Mouse (Mus musculus) effector memory CD4-positive, alpha-beta T cell, adult 5 months (primary cell): ENCODE measurements around the gene Rnf207. TPM values are rescaled to one million over a fixed set of nuclear protein-coding genes. Genes with fewer than 3 reads are reported as not detected.

Experiments used
- polyA plus RNA-seq: library from polyadenylated mRNA; unstranded; fragments of 100-300 nt; shearing (Covaris generic); gene quantifications from one replicate; pipeline ENCODE4 v1.2.1, GENCODE M21; 2017

The Rnf207 gene
- not detected for polyA plus RNA-seq

GRCm38 (mm10) chr4:152318517-152319234 is at the start of gene Rnf207:
Gene Rnf207, minus strand, starts transcription at chr4:152318993.

GRCm38 (mm10) chr4:152338419-152339292 is 19.9 kb upstream of the Rnf207 start, which contains the start of gene Chd5:
Gene Chd5, plus strand, starts transcription at chr4:152338651.

GRCm38 (mm10) chr4:152325574-152326411 is 7.0 kb upstream of the Rnf207 start, which contains the start of gene Rpl22:
Gene Rpl22, plus strand, starts transcription at chr4:152325742.

GRCm38 (mm10) chr4:152296874-152297861 is 21.6 kb downstream of the Rnf207 start, which contains the start of gene Icmt:
Gene Icmt, plus strand, starts transcription at chr4:152297227.

GRCm38 (mm10) chr4:152291562-152291961 is 27.2 kb downstream of the Rnf207 start, which contains the start of gene Hes3:
Gene Hes3, minus strand, starts transcription at chr4:152291662.

GRCm38 (mm10) chr4:152273621-152274236 is 45.1 kb downstream of the Rnf207 start, which contains the start of gene Gpr153:
Gene Gpr153, plus strand, starts transcription at chr4:152274232.

Other genes starting within 250 kb of the Rnf207 start
- gene Plekhg5, start 246.5 kb downstream of the Rnf207 start, polyA plus RNA-seq: 5.4 TPM
- gene Tnfrsf25, start 203.1 kb downstream of the Rnf207 start, polyA plus RNA-seq: 177 TPM
- 38.1 TPM for gene Espn, start 166.6 kb downstream of the Rnf207 start, polyA plus RNA-seq
- not detected for gene Hes2, start 160.1 kb downstream of the Rnf207 start, polyA plus RNA-seq
- 88.1 TPM for gene Acot7, start 140.9 kb downstream of the Rnf207 start, polyA plus RNA-seq
- 0.20 TPM for gene Gpr153, start 44.8 kb downstream of the Rnf207 start, polyA plus RNA-seq
- not detected for gene Hes3, start 27.3 kb downstream of the Rnf207 start, polyA plus RNA-seq
- gene Icmt, start 21.8 kb downstream of the Rnf207 start, polyA plus RNA-seq: 20.6 TPM
- gene Rpl22, start 6.7 kb upstream of the Rnf207 start, polyA plus RNA-seq: 461 TPM
- not detected for gene Chd5, start 19.7 kb upstream of the Rnf207 start, polyA plus RNA-seq
- gene Nphp4, start 157.7 kb upstream of the Rnf207 start, polyA plus RNA-seq: 2.0 TPM
- gene Kcnab2, start 158.9 kb upstream of the Rnf207 start, polyA plus RNA-seq: 119 TPM